Mouse (Mus musculus) CH12.LX (cell line): ENCODE results near the gene Cacna1c.

Experiments
- BHLHE40 ChIP-seq: IDR thresholded peaks from 2 replicates; pipeline ENCODE4 v1.6.1; 2011; ENCODE audit warnings: mild to moderate bottlenecking, low read depth, low read length, improper control_type of control experiment
- CTCF ChIP-seq, 2 experiments: IDR thresholded peaks in 1 of 2; conservative IDR thresholded peaks in 1 of 2; 2 replicates each; pipeline ENCODE4 v1.5.1; 2011 to 2012; ENCODE audit warnings: low read depth in 2 of 2, low read length in 2 of 2, improper control_type of control experiment in 1 of 2, inconsistent platforms in 1 of 2, mild to moderate bottlenecking in 1 of 2, moderate library complexity in 1 of 2
- EP300 ChIP-seq: IDR thresholded peaks from 2 replicates; pipeline ENCODE4 v1.6.1; 2011; ENCODE audit warnings: low read length, improper control_type of control experiment
- HCFC1 ChIP-seq: IDR thresholded peaks from 2 replicates; pipeline ENCODE4 v1.6.1; 2012; ENCODE audit warnings: low read depth, mild to moderate bottlenecking, inconsistent platforms, low read length, improper control_type of control experiment
- NELFE ChIP-seq: IDR thresholded peaks from 2 replicates; pipeline ENCODE4 v1.6.1; 2011; ENCODE audit warnings: low read depth, low read length, improper control_type of control experiment
- USF1 ChIP-seq: IDR thresholded peaks from 2 replicates; pipeline ENCODE4 v1.6.1; 2014; ENCODE audit warnings: low read depth, mild to moderate bottlenecking, inconsistent platforms, low read length, improper control_type of control experiment
- ZNF384 ChIP-seq: IDR thresholded peaks from 2 replicates; pipeline ENCODE4 v1.6.1; 2012; ENCODE audit warnings: low read depth, low read length, improper control_type of control experiment, inconsistent platforms

DNA sequence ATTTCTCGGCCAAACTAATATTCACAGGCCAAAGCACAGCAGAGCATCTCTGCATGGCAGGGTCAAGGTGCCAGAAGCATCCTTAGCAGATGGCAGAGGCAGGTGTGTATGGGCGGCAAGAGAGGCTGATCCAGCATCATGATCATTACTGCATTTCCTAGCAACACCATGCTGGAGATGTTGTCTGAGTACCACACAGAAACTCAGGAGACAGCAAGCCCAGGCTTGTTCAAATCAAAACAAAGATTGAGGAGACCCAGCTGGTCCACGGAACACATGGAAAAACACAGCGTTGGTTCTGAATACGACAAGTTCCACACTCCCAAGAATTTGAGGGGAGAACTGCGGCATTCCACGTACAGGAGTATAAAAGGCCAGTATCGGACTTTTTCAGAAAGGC, 116.6 kb downstream of the Cacna1c start:
- TF ChIP-seq NELFE (no peak), BHLHE40 (no peak), EP300 (no peak), ZNF384 (no peak), CTCF (conservative IDR thresholded peaks at IDR 0.05 in 1 of 2, IDR thresholded peaks at IDR 0.05 in 1 of 2; ENCODE audit: low read depth in 2 of 2, low read length in 2 of 2) (no peak), USF1 (no peak), HCFC1 (no peak)
